Mouse (Mus musculus): ENCODE measurements around the gene Fam13c. TPM values are rescaled to one million over a fixed set of nuclear protein-coding genes. Genes with fewer than 3 reads are reported as not detected.

Gene Fam13c
- polyA plus RNA-seq, 1 experiment: 1.1 TPM

DNA sequence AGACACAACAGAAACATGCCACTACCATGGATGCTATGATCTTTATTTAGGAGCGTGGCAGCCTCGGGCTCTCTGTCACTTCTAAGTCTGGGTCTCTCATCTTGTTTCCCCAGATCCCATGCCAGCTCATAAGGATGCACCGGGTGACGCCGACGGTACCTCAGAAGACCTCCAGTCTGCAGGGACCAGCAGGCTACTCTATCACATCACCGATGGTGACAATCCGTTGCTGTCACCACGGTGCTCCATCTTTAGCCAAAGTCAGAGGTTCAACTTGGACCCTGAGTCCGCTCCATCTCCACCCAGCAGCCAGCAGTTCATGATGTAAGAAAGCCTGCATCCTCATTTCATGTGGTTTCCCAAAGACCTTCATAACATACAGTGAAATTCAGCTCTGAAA is 94.3 kb downstream of the Fam13c start:
- WGBS: 82% methylated on average over 10 of the region's 10 CpGs
- no peak for TF ChIP-seq CTCF (IDR thresholded peaks at IDR 0.05; ENCODE audit: control insufficient read depth, insufficient read depth, low read length)
- no peak for TF ChIP-seq POLR2A (IDR thresholded peaks at IDR 0.05; ENCODE audit: borderline replicate concordance, control insufficient read depth, low read depth, low read length)
- Histone ChIP-seq H3K4me3 (replicated peaks; ENCODE audit: control insufficient read depth, low read depth, low read length) (no peak overlapping the region), H3K4me1 (ENCODE audit: control insufficient read depth, insufficient read depth, low read length) (no peaks in the 10 kb centered on the region), H3K27ac (ENCODE audit: control insufficient read depth, insufficient read depth, low read depth, low read length, poor library complexity) (no peak overlapping the region)

DNA sequence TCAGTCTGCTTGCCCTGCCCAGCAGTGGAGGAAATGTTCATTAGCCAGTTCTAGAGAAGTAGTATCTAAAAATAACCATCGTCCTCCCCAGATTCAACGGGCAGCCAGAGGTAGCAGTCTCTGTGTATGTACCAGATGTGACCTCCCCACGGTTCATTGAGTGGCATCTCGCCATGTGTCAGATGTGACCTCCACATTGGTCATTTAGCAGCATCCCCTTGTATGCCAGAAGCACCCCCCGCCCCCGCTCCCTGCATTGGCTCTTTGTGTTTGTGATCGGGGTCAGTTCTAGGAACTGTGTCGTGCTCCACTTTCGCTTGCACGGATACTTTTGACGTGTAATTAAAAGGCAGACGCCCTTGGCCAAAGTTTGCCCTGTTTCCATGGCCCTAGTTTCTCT is 95.1 kb downstream of the Fam13c start:
- H3K4me1 ChIP-seq (ENCODE audit: control insufficient read depth, insufficient read depth, low read length): no peaks in the 10 kb centered on the region

DNA sequence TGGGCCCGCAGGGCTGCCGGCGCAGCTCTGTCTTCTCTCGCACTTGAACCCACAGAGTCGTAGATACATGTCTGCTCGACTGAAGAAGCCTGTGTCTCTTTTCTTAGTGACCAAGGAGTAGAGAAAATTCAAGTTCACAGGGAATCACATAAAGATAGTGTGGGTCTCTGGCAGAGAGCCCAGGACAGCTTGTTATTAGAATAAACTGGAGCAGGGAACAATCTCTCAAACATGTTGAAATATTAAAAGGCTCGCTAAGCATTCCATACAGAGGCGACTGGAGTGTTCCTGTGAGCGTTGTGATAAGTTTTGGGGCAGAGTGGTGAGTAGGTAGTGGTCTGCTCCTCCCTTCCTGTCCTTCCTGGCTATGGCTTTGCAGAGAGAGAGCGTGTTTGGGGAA is 97.4 kb downstream of the Fam13c start:
- TF ChIP-seq POLR2A (IDR thresholded peaks at IDR 0.05; ENCODE audit: borderline replicate concordance, control insufficient read depth, low read depth, low read length): no peak
- no peak for TF ChIP-seq CTCF (IDR thresholded peaks at IDR 0.05; ENCODE audit: control insufficient read depth, insufficient read depth, low read length)
- H3K27ac ChIP-seq (ENCODE audit: control insufficient read depth, insufficient read depth, low read depth, low read length, poor library complexity): no peak overlapping the region
- no peaks in the 10 kb centered on the region for H3K4me1 ChIP-seq (ENCODE audit: control insufficient read depth, insufficient read depth, low read length)
- no peak overlapping the region for H3K4me3 ChIP-seq (replicated peaks; ENCODE audit: control insufficient read depth, low read depth, low read length)
- 85% methylated on average over 10 of the region's 10 CpGs for WGBS

More for the DNA sequence above, 95.1 kb downstream of the Fam13c start:
- WGBS: 81% methylated on average over 12 of the region's 12 CpGs
- Histone ChIP-seq H3K27ac (ENCODE audit: control insufficient read depth, insufficient read depth, low read depth, low read length, poor library complexity) (no peak overlapping the region), H3K4me3 (replicated peaks; ENCODE audit: control insufficient read depth, low read depth, low read length) (no peak overlapping the region)
- TF ChIP-seq CTCF (IDR thresholded peaks at IDR 0.05; ENCODE audit: control insufficient read depth, insufficient read depth, low read length) (no peak), POLR2A (IDR thresholded peaks at IDR 0.05; ENCODE audit: borderline replicate concordance, control insufficient read depth, low read depth, low read length) (no peak)

DNA sequence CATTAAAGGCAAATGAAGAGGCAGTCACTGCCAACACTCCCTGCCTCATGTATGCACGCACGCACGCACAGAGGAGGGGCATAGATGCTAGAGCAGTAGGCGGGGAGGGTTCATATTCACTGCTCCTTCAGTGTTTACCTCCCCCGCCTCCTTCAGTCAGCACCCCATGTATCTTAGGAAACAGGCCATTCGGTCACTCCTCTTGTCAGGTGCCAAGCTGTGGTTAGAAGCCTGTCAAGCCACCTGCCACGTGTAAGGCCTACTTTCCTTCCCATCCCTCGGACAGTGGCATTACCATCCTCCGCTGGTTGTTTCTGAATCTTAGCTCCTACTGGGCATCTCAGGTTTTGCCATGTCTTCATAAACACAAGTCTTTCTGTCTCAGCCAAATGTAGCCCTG is 99.0 kb downstream of the Fam13c start:
- Histone ChIP-seq H3K4me1 (ENCODE audit: control insufficient read depth, insufficient read depth, low read length) (no peaks in the 10 kb centered on the region), H3K4me3 (replicated peaks; ENCODE audit: control insufficient read depth, low read depth, low read length) (no peak overlapping the region), H3K27ac (ENCODE audit: control insufficient read depth, insufficient read depth, low read depth, low read length, poor library complexity) (no peak overlapping the region)
- no peak for TF ChIP-seq CTCF (IDR thresholded peaks at IDR 0.05; ENCODE audit: control insufficient read depth, insufficient read depth, low read length)
- TF ChIP-seq POLR2A (IDR thresholded peaks at IDR 0.05; ENCODE audit: borderline replicate concordance, control insufficient read depth, low read depth, low read length): no peak
- WGBS: 86% methylated on average over 9 of the region's 9 CpGs

DNA sequence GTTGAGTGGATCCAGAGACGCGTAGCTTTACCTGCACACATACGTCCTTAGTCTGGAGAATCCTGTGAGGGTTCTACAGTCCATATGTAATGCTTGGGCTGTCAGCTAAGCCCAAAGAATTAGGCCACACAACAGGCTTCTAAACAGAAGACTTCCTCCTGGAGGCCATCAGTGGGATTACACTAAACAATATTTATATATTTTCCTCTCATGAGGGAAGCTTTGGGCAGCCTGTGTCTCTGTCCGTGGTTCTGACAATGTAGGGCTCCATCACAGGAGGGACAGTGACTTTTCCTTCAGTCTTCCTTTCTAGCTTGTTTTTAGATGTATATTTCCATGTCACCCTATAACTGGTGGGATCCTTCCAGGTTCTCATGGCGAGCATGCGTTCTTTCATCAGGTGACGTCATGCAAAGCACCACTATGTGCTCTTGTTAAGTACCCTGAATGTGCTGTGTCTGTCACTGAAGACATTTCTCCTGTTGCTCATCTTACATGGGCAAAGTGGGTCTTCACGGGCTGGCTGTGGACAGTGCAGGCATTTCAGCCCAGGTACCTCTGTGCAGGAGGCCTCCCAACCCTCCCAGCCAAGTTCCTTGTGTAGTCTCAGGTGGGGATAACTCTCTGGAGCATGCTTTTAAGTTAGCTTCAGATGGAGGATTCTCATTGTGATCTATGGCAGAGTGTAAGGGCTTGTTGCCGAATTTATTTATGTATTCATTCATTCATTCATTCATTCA is 100.3 kb downstream of the Fam13c start:
- TF ChIP-seq CTCF (IDR thresholded peaks at IDR 0.05; ENCODE audit: control insufficient read depth, insufficient read depth, low read length) (no peak), POLR2A (IDR thresholded peaks at IDR 0.05; ENCODE audit: borderline replicate concordance, control insufficient read depth, low read depth, low read length) (no peak)
- no peak overlapping the region for H3K4me3 ChIP-seq (replicated peaks; ENCODE audit: control insufficient read depth, low read depth, low read length)
- no peak overlapping the region for H3K27ac ChIP-seq (ENCODE audit: control insufficient read depth, insufficient read depth, low read depth, low read length, poor library complexity)
- no peaks in the 10 kb centered on the region for H3K4me1 ChIP-seq (ENCODE audit: control insufficient read depth, insufficient read depth, low read length)
- 79% methylated on average over 9 of the region's 9 CpGs for WGBS

DNA sequence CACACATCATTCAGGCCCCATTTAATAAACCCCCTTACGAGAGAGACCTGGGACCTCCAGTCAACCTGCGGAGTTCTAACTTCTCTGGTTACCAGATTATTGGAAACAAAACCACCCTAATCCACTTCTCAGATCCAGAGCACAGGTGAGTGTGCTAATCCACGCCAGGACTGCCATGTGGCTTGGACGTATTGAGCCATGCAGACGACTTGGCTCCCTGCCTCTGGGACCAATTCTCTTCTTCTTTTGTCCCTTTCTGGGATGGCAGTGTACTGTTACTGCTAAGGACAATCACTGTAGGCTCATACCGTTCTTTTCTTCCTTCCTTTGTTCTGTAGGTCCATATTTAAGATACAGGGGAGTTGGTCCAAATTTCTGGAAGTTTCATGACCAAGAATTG is 102.6 kb downstream of the Fam13c start:
- WGBS: 78% methylated on average over 6 of the region's 6 CpGs

DNA sequence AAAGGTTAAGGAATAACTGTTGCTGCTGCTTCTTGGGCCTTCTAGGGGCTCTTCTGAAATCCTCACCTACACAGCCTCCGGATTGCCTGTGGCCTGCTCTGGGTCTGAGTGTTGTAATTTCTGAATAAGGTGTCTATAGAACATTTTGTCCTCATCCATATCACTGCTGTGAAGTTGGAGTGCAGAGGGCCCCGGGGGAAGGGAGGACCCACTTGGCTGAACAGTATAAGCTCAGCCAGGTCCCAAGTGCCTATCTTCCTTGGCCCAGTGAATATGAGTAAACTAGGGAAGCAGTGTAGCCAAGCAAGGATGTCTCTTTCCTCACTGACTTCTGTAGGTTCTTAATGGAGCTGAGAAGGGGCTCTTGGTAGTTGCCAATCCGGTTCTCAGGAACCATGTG is 112.2 kb downstream of the Fam13c start:
- no peak overlapping the region for H3K4me3 ChIP-seq (replicated peaks; ENCODE audit: control insufficient read depth, low read depth, low read length)
- no peak for TF ChIP-seq POLR2A (IDR thresholded peaks at IDR 0.05; ENCODE audit: borderline replicate concordance, control insufficient read depth, low read depth, low read length)
- no peak for TF ChIP-seq CTCF (IDR thresholded peaks at IDR 0.05; ENCODE audit: control insufficient read depth, insufficient read depth, low read length)
- no peaks in the 10 kb centered on the region for H3K4me1 ChIP-seq (ENCODE audit: control insufficient read depth, insufficient read depth, low read length)
- 80% methylated on average over 3 of the region's 3 CpGs for WGBS
- no peak overlapping the region for H3K27ac ChIP-seq (ENCODE audit: control insufficient read depth, insufficient read depth, low read depth, low read length, poor library complexity)

More for the DNA sequence above, 102.6 kb downstream of the Fam13c start:
- no peak overlapping the region for H3K4me3 ChIP-seq (replicated peaks; ENCODE audit: control insufficient read depth, low read depth, low read length)
- H3K27ac ChIP-seq (ENCODE audit: control insufficient read depth, insufficient read depth, low read depth, low read length, poor library complexity): no peak overlapping the region
- no peaks in the 10 kb centered on the region for H3K4me1 ChIP-seq (ENCODE audit: control insufficient read depth, insufficient read depth, low read length)
- TF ChIP-seq POLR2A (IDR thresholded peaks at IDR 0.05; ENCODE audit: borderline replicate concordance, control insufficient read depth, low read depth, low read length): no peak
- TF ChIP-seq CTCF (IDR thresholded peaks at IDR 0.05; ENCODE audit: control insufficient read depth, insufficient read depth, low read length): no peak

DNA sequence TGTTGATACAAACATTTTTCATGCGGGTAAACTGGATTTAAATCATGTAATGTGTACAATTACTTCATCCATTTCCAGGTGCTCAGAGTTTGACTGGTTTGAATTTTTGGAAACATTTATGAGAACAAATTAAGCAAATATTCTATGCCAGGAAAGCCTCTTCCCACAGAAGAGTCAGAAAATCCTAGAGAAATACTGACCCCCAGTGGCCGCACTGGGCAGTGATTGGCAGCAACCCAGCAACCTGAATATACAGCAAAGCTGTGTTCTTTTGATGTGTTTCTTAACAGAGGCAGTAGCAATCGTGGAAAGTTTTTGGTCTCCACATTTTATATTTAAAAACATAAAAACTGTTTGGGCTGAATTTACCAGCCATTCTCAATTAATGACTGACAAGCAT is 123.4 kb downstream of the Fam13c start:
- H3K27ac ChIP-seq (ENCODE audit: control insufficient read depth, insufficient read depth, low read depth, low read length, poor library complexity): no peak overlapping the region
- no peak overlapping the region for H3K4me3 ChIP-seq (replicated peaks; ENCODE audit: control insufficient read depth, low read depth, low read length)
- H3K4me1 ChIP-seq (ENCODE audit: control insufficient read depth, insufficient read depth, low read length): no peaks in the 10 kb centered on the region
- TF ChIP-seq CTCF (IDR thresholded peaks at IDR 0.05; ENCODE audit: control insufficient read depth, insufficient read depth, low read length) (no peak), POLR2A (IDR thresholded peaks at IDR 0.05; ENCODE audit: borderline replicate concordance, control insufficient read depth, low read depth, low read length) (no peak)
- whole genome bisulfite sequencing: 18% methylated on average over 3 of the region's 3 CpGs

Measured in bone marrow, adult 2 months (tissue).